Mouse (Mus musculus): ENCODE measurements around the gene Lmcd1.

Lmcd1 gene

DNA sequence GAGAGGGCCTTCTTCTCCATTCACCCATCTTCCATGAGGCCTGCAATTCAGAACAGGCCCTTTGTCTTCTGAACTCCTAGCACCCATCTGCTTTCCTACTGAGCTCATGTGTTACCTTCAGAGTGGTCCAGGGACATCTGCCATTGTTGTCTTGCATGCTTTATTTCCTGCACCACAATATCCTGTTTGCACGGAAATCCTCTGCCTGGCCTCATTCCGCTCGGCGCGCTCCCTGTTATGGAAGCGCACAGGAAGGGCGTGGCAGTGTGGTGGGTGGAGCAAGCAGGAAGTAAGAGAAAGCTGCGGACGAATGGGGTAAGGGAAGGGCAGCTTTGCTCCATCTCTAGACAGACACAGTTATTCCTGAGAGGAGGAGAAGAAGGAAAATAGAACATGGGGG is 14.1 kb downstream of the Lmcd1 start:
- DNase-seq (ENCODE audit: low spot score): no peak

DNA sequence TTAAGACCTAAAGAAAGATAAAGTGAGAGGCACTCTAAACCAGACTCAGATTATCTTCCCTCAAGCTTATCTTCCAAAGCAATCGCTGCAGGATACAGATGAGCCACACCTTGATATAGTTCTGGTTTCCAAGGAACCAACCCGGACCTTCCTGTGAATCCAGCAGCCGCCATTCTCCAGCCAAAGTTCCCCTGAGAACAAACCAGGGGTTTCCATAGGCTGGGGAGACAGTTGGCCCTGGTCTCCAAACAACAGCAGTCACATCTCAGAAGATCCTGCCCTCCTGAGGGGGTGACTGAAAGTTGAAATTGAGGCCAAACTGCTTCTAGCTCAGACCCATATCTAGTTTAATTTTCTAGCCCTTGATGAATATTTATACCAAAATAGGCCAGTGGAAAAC is 14.7 kb downstream of the Lmcd1 start:
- DNase-seq (ENCODE audit: low spot score): no peak

DNA sequence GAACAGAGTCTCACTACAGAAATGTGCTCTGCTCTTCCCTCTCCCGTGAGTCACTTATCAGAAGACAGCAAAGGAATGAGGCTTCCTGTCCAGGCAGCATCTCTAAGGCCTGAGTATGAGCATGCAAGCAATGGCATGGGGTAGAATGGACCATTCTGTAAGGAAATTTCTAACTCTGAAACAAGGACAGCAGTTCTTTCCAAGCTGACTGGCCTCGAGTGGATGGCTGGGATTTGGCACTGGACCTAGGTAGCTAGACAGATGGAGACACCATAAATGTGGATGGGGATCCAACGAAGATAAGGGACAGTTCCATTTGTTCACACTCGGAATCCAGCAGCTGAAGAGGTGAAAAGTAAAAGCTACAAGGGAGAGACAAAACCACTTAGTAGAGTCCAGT is 17.6 kb downstream of the Lmcd1 start:
- no peak for DNase-seq (ENCODE audit: low spot score)

- no peak for DNase-seq (ENCODE audit: low spot score)
These were observed 19.8 kb downstream of the Lmcd1 start for GRCm38 (mm10) chr6:112293320-112293719.

DNA sequence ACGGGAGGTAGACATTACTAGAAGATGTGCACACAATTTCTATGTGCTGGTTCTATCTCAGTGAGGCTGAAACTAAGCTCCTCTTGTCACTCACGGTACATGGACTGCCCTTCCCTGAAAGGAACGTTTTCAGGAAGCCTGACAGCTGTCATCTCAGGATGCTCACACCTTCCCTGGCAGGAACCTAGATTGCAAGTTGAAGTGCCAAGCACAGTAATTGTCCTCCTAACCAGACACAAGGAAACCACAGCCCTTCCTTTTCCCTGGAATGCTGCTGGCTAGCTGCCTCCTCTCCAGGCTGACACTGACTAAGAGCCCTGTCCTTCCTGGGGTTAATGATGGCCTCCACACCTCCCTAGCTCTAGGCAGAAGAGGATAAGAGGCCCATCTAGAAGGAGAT is 21.7 kb downstream of the Lmcd1 start:
- DNase-seq (ENCODE audit: low spot score): no peak

GRCm38 (mm10) chr6:112300146-112300545 is 26.6 kb downstream of the Lmcd1 start:
- no peak for DNase-seq (ENCODE audit: low spot score)

GRCm38 (mm10) chr6:112300633-112301032 is 27.1 kb downstream of the Lmcd1 start:
- DNase-seq (ENCODE audit: low spot score): no peak

DNA sequence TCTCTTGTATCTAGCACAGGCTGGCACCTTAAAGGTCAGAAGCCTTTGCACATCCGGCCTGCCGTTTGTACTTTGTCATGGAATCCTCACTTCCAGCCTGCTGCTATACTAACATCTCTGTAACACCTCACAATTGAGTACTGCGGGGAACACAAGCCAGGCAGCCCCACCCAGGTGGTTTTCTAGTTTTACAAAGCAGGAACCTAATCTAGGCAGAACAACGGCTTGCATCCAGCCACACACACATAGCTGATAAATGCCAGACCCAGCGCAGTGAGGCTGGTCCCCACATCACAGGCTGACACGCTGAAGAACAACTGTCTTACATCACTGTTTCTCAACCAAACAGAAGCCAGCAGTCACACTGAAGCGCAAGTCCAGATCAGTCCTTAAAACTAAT is 28.7 kb downstream of the Lmcd1 start:
- DNase-seq (ENCODE audit: low spot score): no peak

- no peak for DNase-seq (ENCODE audit: low spot score)
These were observed 29.3 kb downstream of the Lmcd1 start for GRCm38 (mm10) chr6:112302814-112303383.

DNA sequence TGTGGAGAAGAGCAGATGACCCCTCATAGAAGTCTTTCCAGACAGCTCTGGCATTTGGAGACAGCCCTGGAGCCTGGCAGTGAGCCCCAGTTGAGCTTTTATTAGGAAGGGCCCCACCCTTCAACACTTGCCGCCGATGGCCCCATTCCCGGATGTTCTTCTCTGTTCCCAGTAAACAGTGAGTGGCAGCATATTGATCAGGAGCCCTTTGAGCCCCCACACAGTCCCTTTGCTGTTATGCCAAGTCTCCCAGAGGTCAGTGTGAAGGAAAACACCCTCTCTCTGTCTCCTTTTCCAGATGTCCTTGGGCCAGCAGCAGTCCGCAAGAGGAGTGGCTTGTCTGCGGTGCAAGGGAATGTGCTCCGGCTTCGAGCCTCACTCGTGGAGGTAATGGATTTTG is 31.2 kb downstream of the Lmcd1 start:
- peak; percentile 67 for DNase-seq (ENCODE audit: low spot score)

DNA sequence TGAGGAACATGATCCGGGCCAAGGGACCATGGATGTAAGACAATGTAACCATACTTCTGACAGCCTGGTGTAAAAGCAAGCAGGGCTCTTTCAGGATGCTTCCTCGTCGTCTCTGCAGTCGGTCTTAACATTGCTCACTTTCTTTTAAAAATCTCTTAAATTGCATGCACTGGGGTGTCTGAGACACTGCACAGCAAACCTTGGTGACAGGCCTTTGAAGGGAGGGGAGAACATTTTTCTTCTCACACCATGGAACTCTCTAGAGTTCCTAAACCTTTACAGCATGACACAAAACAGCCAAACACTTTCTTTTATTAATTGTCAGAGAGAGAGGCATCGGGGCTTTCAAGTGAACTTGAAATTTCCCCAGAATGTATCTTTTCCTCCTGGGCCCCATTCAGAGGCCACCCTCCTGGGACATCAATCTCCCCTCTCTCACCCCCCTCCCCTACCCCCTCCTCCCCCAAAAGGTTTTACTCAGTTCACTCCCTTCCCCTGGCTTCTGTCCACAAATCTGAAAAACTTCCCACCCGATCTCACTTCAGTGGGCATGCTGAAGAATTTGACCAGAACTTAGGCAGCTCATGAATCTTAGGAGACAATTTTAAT is 35.9 kb downstream of the Lmcd1 start:
- no peak for DNase-seq (ENCODE audit: low spot score)

DNA sequence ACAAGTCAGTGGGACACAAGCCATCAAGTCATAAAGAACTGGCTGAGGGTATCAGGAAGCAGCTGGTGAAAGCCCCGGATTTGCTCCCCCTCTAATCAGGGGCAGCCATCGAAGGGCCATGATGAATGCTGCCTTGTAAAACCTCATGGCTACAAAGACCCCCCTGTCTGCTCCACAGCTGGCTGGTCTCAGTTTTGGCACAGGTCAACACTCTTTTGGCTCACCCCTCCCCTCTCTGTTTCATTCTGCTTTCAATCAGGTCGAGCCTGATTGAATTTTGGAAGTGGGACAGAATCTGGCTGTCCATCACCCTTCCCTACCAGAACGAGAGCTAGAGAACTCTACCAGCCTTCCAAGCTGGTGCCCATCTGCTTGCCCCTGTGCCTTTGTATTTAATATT is 37.8 kb downstream of the Lmcd1 start:
- DNase-seq (ENCODE audit: low spot score): no peak

GRCm38 (mm10) chr6:112319449-112319848 is 45.9 kb downstream of the Lmcd1 start:
- DNase-seq (ENCODE audit: low spot score): no peak

DNA sequence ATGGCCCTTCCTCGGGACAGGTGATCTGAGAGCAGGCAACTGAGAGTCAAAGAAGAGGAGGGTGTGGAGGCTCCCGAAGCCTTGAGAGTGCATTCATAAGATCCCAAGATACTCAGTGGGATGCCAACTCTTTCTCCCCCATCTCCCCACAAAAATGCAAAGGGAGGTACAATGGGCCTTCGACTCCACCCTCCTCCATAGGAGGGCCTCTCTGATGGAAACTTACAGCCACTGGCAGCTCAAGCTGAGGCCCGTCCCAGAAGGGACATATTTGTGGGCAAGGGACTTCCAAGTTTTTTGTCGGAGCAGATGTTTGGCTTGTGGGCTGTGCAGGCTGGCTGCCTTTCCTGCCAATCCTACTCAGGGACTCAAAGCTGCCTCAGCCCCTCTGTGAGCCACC is 47.1 kb downstream of the Lmcd1 start:
- DNase-seq (ENCODE audit: low spot score): no peak

GRCm38 (mm10) chr6:112322916-112323315 is 49.4 kb downstream of the Lmcd1 start:
- no peak for DNase-seq (ENCODE audit: low spot score)

- no peak for DNase-seq (ENCODE audit: low spot score)
These were observed 51.7 kb downstream of the Lmcd1 start for GRCm38 (mm10) chr6:112325213-112325612.

- DNase-seq (ENCODE audit: low spot score): peak; percentile 14
These were observed 54.2 kb downstream of the Lmcd1 start for GRCm38 (mm10) chr6:112327793-112328192.

- no peak for DNase-seq (ENCODE audit: low spot score)
These were observed 57.1 kb downstream of the Lmcd1 start for GRCm38 (mm10) chr6:112330520-112331222.

GRCm38 (mm10) chr6:112331223-112331598 is 57.7 kb downstream of the Lmcd1 start:
- DNase-seq (ENCODE audit: low spot score): no peak

DNA sequence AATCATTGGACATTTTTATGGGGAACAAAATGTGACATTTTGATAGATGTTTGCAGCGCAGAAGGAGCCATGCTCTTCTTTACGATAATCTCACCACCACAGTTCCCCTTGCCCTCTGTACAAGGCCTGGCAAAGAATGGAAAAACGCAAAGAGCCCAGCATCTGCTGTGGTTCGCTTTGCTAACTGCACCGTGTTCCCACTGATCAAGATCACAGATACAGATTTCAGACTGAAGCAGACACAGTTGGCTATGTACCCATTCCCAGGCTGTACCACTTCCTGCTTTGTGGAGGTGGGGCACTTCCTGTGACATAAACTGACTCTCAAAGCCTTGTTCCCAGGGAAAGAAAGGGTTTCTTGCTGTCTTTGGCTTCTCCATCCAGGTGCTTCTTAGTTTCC is 60.4 kb downstream of the Lmcd1 start:
- DNase-seq (ENCODE audit: low spot score): no peak

- no peak for DNase-seq (ENCODE audit: low spot score)
These were observed 64.1 kb downstream of the Lmcd1 start for GRCm38 (mm10) chr6:112337667-112338066.

- no peak for DNase-seq (ENCODE audit: low spot score)
These were observed 65.5 kb downstream of the Lmcd1 start for GRCm38 (mm10) chr6:112339016-112339415.

- no peak for DNase-seq (ENCODE audit: low spot score)
These were observed 76.9 kb downstream of the Lmcd1 start for GRCm38 (mm10) chr6:112350452-112350851.

- DNase-seq (ENCODE audit: low spot score): no peak
These were observed 85.8 kb downstream of the Lmcd1 start for GRCm38 (mm10) chr6:112359341-112359740.

Data from ovary, adult 18-20 months (tissue).